Mouse (Mus musculus) C2C12 (cell line): ENCODE data around the gene Slc22a13.

Experiments used
- CEBPB ChIP-seq: IDR thresholded peaks from one replicate; pipeline ENCODE4 v1.6.1; 2011; ENCODE audit warnings: low read depth, mild to moderate bottlenecking, control low read depth, moderate library complexity
- CTCF ChIP-seq: IDR thresholded peaks from one replicate; pipeline ENCODE4 v1.5.1; 2011; ENCODE audit not compliant: control insufficient read depth, insufficient read depth, insufficient read length
- MAX ChIP-seq: IDR thresholded peaks from one replicate; pipeline ENCODE4 v1.6.1; 2011; ENCODE audit warnings: mild to moderate bottlenecking, control low read depth
- MYOD1 ChIP-seq: IDR thresholded peaks from one replicate; pipeline ENCODE4 v1.6.1; 2011; ENCODE audit warnings: low read depth; ENCODE audit not compliant: control insufficient read depth, insufficient read length
- USF1 ChIP-seq: IDR thresholded peaks from one replicate; pipeline ENCODE4 v1.6.1; 2011; ENCODE audit warnings: low read depth, mild to moderate bottlenecking, control low read depth, moderate library complexity

- TF ChIP-seq CEBPB, result no peak
- peak; percentile 46 for TF ChIP-seq CTCF
- no peak for TF ChIP-seq MAX
- no peak for TF ChIP-seq USF1
- no peak for TF ChIP-seq MYOD1
Measured at GRCm38 (mm10) chr9:119156278-119157201, 52.4 kb downstream of the Slc22a13 start, which contains the start of gene Acaa1b.
